Mouse (Mus musculus): Measurements from ENCODE around the gene C1qtnf6.

GRCm38 (mm10) chr15:78529428-78529990 lies 1.7 kb downstream of the C1qtnf6 start:
- TF ChIP-seq EP300 (IDR thresholded peaks at IDR 0.05) (no peak), CTCF (IDR thresholded peaks at IDR 0.05) (no peak)

All from lung, postnatal 0 days (tissue).